Mouse (Mus musculus) lung, postnatal 25 days (tissue): ENCODE measurements around the gene Tab2.
A peak's percentile ranks its signal among the peaks of the same experiment; 100 is the strongest.
"Not testable (repeated sequence)": the region's sequence is repeated elsewhere in the genome, so short reads cannot be mapped to it uniquely, and the experiment has no call there.

ENCODE experiments used
- DNase-seq: peaks from one replicate; pipeline ENCODE4 v3.0.0; 2022; ENCODE audit warnings: low spot score

Tab2 gene

GRCm38 (mm10) chr10:7888256-7888868 lies 67.7 kb downstream of the Tab2 start:
- DNase-seq = no peak

DNA sequence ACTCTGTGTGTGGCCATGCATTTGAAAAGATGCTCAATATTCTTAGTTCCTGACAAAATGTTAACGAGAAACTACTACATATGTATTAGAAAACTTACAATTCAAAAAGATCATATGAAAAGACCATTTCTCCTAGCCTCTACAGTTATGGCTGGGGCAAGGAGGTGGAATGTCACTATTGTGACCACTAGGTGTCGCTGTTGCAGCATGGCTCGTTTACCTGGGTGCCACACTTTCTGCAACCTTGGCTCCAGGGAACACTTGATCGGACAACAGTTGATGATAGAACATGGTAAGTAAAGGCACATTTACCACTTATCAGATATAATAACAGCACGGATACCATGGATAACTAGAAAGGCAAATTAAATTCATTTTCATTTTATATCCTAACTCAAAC lies 72.5 kb downstream of the Tab2 start:
- peak; percentile 74 for DNase-seq

- DNase-seq = no peak
Measured at GRCm38 (mm10) chr10:7881971-7882370, 74.1 kb downstream of the Tab2 start.

- DNase-seq = not testable (repeated sequence)
Measured at GRCm38 (mm10) chr10:7880283-7880682, 75.7 kb downstream of the Tab2 start.

- no peak for DNase-seq
Measured at GRCm38 (mm10) chr10:7874194-7874593, 81.8 kb downstream of the Tab2 start.

- no peak for DNase-seq
Measured at GRCm38 (mm10) chr10:7871381-7872020, 84.5 kb downstream of the Tab2 start.

DNA sequence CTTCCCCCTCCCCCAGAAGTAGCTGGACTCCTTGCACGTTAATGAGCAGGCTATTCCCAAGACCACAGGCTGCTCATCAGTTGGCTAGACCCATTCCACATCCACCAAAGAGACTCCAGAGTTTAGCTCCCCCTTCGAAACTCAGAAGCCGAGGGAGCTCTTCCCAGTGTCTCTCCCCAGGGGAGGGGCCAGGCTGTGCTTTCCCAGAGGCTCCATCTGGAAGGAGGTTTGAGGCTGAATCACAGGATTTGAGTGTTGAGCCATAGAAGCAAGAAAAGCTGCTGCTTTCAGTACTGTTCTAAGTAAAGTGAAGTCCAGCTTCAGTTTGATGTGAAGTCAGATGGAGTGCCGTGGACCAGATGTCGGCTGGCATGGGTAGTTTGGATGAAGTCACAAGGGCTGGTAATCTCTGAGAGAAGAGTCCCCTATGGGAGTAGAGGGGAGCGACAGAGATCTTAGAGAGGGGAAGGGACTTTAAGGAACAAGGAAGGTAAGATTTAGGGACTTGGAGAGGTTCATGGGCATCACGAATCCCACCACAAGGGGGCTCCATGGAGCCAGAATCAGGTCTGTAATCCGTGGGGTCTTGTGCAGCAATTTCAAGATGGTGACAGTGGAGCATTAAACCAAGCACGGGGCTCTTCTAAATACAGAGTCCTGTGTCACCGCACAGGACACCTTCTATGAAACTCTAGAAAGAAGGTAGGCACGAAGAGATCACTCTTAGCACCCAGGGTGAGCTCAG lies 85.3 kb downstream of the Tab2 start:
- DNase-seq = no peak

- no peak for DNase-seq
Measured at GRCm38 (mm10) chr10:7869746-7870145, 86.3 kb downstream of the Tab2 start.

GRCm38 (mm10) chr10:7867666-7868030 lies 88.4 kb downstream of the Tab2 start:
- DNase-seq = no peak

DNA sequence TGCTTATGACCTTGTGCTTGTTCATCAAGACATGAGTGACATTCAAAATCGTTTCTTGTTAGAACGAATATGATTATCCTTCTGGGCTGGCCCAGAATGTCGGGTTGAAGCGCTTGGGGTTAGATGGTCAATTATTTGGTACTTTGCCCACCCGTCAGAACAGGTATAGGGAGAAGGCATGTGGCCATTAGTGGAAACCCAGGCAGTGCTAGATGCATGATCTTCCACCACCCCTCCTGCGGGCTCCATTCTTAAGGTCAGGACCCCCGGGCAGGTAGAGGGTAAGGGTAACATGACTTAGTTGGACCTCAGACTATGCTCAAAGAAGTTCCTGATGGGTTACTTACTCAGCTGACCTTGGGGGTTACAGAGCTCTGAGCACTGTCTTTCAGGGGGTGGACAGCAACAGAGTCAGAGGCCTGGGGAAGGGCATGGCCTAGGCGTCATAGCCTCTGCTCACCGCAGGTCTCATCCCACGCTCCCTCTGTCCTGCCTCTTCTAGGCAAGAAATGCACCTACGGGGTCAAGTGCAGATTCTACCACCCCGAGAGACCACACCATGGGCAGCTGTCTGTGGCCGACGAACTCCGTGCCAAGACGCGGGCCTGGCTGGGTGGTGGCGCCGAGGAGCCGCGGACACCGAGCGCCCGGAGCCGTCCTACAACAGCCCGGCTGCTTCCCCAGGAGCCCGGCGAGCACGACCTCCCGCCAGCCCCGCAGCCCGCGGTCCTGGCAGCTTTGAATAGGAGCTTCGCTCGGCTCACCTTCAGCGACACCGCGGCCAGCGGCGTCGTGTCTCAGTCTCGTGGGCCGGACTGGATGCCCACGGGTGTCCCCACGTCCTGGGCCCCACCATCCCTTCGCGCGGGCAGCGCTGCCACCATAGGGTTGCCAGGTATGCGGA lies 89.0 kb downstream of the Tab2 start:
- no peak for DNase-seq

DNA sequence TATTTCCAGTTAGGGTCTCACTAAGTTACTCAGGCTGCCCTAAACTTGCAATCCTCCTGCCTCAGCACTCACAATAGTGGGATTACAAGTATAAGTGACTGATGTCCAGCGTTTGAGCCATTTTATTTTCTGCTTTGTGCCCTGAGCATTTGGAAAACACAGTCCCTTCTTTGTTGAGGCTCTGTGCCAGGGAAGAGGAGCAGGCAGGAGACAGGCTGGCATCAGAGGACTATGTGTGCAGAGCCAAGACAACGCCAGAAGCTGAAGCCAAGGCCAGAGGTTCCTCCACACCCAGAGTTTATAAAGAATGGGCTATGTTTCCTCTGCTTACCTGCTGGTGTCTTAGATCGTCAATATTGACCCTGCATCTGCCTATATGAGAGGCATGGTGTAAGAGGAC lies 91.2 kb downstream of the Tab2 start:
- DNase-seq = no peak

DNA sequence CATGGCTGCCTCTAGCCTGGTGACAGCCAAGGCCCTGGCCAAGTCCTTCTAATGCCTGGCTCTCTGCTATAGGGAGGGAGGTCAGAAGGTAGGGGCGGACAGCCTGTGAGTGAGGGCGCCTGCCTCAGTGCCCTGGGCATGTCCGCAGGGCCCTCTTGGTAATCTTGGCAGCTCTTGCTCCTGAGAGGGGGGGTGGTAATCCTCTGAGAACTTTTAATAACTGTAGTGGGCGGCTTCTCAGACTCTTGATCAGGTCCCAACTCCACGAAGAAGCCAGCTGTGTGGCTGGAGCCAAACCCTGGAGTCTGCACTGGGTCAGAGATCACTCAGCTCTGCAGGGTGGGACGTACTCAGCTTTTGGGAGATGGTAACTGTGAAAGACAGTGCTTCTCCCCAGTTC lies 91.8 kb downstream of the Tab2 start:
- no peak for DNase-seq

GRCm38 (mm10) chr10:7863411-7863810 lies 92.6 kb downstream of the Tab2 start:
- no peak for DNase-seq

DNA sequence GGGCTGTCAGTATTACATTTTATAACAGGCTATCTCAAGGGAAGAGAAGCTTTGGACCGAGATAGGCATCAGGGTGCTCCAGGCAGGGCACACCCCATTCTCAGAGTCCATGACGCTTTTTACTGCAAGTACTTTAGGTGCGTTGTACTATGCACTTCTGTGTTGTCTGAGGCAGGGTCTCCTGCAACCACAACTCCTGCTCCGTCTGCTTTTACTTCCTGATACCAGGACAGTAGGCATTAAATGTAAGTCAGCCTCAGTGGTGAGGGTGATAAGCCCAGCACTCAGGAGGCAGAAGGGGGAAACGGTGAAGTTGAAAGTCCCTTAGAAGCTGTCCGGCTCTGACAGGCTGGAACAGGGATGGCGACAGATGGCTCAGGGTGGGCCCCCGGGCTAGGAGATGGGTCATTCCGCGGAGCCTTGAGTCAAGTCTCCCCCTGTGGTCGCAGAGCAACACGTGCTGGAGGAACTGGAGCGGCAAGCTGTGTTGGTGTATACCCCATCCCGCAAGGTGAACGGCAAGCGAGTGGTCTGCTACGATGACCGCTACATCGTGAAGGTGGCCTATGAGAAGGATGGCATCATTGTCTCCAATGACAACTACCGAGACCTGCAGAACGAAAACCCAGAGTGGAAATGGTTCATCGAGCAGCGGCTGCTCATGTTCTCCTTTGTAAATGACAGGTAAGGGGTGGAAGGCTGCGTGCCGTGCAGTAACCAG lies 93.9 kb downstream of the Tab2 start:
- no peak for DNase-seq

GRCm38 (mm10) chr10:7861259-7861936 lies 94.6 kb downstream of the Tab2 start:
- DNase-seq = no peak

GRCm38 (mm10) chr10:7860494-7860893 lies 95.5 kb downstream of the Tab2 start:
- no peak for DNase-seq
